Mouse (Mus musculus) heart, embryonic 14.5 days (tissue): Measurements from ENCODE around the gene Ints13. TPM values are rescaled to one million over a fixed set of nuclear protein-coding genes. Genes with fewer than 3 reads are reported as not detected.

Experiments used
- ATAC-seq: fragments of 200-750 bp; cut with Nextera tagmentation; 2 replicates; pipeline ENCODE4 v1.8.0; 2017; ENCODE audit warnings: low read depth, moderate TSS enrichment; ENCODE audit not compliant: insufficient number of reproducible peaks, insufficient read depth, low FRiP score
- H3K27ac ChIP-seq, 2 experiments: fragments of 200-500 bp in 1 of 2; fragments of 300-500 bp in 1 of 2; sonication (generic) in 1 of 2; replicated peaks in 1 of 2; 2 replicates each; pipeline ENCODE4 v1.5.1; 2012 to 2014; ENCODE audit warnings: low read depth in 2 of 2, low read length in 2 of 2, control low read depth in 1 of 2, mild to moderate bottlenecking in 1 of 2, mixed read lengths in 1 of 2; ENCODE audit not compliant: control insufficient read depth in 1 of 2, insufficient read depth in 1 of 2
- H3K27me3 ChIP-seq: fragments of 300-500 bp; sonication (generic); 2 replicates; pipeline ENCODE4 v1.6.1; 2014; ENCODE audit warnings: mild to moderate bottlenecking, low read length, control low read depth; ENCODE audit not compliant: control insufficient read depth, insufficient read depth
- H3K36me3 ChIP-seq: fragments of 300-500 bp; sonication (generic); 2 replicates; pipeline ENCODE4 v1.6.1; 2014; ENCODE audit warnings: mild to moderate bottlenecking, control low read depth, low read length, mixed read lengths; ENCODE audit not compliant: control insufficient read depth, insufficient read depth
- H3K4me1 ChIP-seq, 2 experiments: fragments of 200-500 bp in 1 of 2; fragments of 300-500 bp in 1 of 2; sonication (generic) in 1 of 2; 2 replicates each; pipeline ENCODE4 v1.6.1; 2012 to 2014; ENCODE audit warnings: low read length in 2 of 2, control low read depth in 1 of 2, mixed read lengths in 1 of 2; ENCODE audit not compliant: control insufficient read depth in 2 of 2, insufficient read depth in 2 of 2
- H3K4me2 ChIP-seq: fragments of 300-500 bp; sonication (generic); 2 replicates; pipeline ENCODE4 v1.6.1; 2014; ENCODE audit warnings: mild to moderate bottlenecking, low read length
- H3K4me3 ChIP-seq, 2 experiments: fragments of 200-500 bp in 1 of 2; fragments of 300-500 bp in 1 of 2; sonication (generic) in 1 of 2; 2 replicates each; pipeline ENCODE4 v1.5.1; 2012 to 2014; ENCODE audit warnings: low read length in 2 of 2, mild to moderate bottlenecking in 2 of 2, control low read depth in 1 of 2, low read depth in 1 of 2, moderate library complexity in 1 of 2; ENCODE audit not compliant: control insufficient read depth in 1 of 2, insufficient read depth in 1 of 2
- H3K9ac ChIP-seq: fragments of 300-500 bp; sonication (generic); 2 replicates; pipeline ENCODE4 v1.6.1; 2014; ENCODE audit warnings: mild to moderate bottlenecking, low read length
- H3K9me3 ChIP-seq: fragments of 300-500 bp; sonication (generic); 2 replicates; pipeline ENCODE4 v1.6.1; 2016; ENCODE audit warnings: low read length, control low read depth; ENCODE audit not compliant: control insufficient read depth
- WGBS: fragments of 180-500 bp; shearing (Covaris S2); extraction: QIAGEN DNeasy Blood & Tissue Kit; methylation state at CpG from one replicate; pipeline ENCODE4 v1.1.7; 2014; 5-methylcytosine and 5-hydroxymethylcytosine counted together
- polyA plus RNA-seq: library from polyadenylated mRNA; unstranded; fragments of >200 nt; fragmentation: Nextera tagmentation; extraction: Ambion mirVana; gene quantifications from 2 replicates; pipeline ENCODE4 v1.2.1, GENCODE M21; 2014

Ints13 gene
- polyA plus RNA-seq, 1 experiment from 2014 or later = 41.3 TPM

DNA sequence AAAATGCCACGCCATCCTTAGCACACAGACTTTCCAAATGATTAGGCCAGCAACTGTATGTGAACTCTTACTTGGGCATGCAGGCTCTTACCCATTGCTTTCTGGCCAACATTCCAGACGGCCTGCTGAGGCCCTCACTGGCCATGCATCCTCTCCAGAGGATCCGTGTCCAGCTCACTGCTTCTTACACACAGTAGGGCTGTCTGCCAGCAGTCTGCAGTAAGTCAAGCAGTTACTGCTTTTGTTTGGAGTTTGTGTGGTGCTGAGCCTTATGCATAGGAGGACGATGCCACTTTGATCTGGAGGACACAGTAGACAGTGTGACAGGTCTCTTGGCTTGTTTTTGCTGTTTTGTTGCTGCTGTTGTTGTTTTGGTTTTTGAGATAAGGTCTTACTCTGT, 39.0 kb downstream of the Ints13 start:
- Histone ChIP-seq H3K4me1 (peaks cover 9 to 25% of the 10 kb centered on the region in 2 experiments), H3K36me3 (no peaks in the 10 kb centered on the region), H3K4me3 (no peak overlapping the region), H3K27me3 (no peaks in the 10 kb centered on the region), H3K27ac (peak overlapping the region; percentile 50 to 67), H3K9ac (no peak overlapping the region), H3K4me2 (no peak overlapping the region), H3K9me3 (no peaks in the 10 kb centered on the region)
- ATAC-seq = 0 out of 2 replicates have a peak, but pooled peaks have one; percentile 41
- WGBS = 38% methylated on average over 4 of the region's 4 CpGs

DNA sequence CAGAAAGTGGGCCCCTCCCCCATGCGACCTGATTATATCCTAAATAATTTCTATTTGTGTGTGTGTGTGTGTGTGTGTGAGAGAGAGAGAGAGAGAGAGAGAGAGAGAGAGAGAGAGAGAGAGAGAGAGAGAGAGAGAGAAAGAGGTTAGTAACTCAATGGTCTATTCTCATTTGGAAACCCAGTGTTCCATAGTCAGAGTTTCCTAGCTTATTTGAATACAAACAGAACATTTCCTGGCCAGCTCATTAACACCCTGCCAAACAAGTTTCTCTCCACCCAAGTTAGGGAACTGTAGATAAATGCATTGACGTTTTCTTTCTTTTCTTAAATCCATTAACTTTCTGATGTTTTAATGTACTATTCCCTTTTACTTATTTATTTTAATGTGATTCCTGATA, 39.6 kb downstream of the Ints13 start:
- H3K27ac ChIP-seq = peak overlapping the region; percentile 50 to 87; a peak in 3 of 4 replicates
- WGBS = 42% methylated on average over 2 of the region's 2 CpGs
- no peaks in the 10 kb centered on the region for H3K27me3 ChIP-seq

DNA sequence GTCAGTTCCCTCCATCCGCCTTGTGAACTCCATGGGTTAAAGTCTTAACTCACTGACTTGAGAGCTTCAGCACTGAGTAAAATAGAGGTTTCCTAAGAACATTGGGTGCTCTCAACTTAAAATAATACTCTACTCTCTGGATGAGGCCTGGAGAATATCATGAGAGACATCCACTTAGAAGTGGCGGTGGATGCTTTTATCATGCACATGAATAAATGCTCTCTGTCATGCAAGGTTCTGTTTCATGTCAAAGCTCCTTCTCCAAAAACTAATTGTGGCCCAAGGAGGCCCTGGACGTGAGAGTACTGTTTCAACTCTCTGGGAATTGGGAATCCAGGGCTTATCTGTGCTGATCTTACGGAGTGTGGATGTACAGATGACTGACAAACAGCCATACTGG, 40.5 kb downstream of the Ints13 start:
- Histone ChIP-seq H3K9me3 (no peaks in the 10 kb centered on the region), H3K36me3 (no peaks in the 10 kb centered on the region), H3K27ac (peak overlapping the region; percentile 50 to 87), H3K4me3 (no peak overlapping the region), H3K27me3 (no peaks in the 10 kb centered on the region), H3K4me1 (peaks cover 9 to 17% of the 10 kb centered on the region in 2 experiments), H3K9ac (no peak overlapping the region), H3K4me2 (no peak overlapping the region)
- no peak for ATAC-seq
- WGBS = 43% methylated on average over 4 of the region's 4 CpGs

More for the DNA sequence above, 39.6 kb downstream of the Ints13 start:
- H3K4me1 ChIP-seq = peaks cover 9 to 19% of the 10 kb centered on the region in 2 experiments
- no peak overlapping the region for H3K9ac ChIP-seq
- no peaks in the 10 kb centered on the region for H3K9me3 ChIP-seq
- H3K36me3 ChIP-seq = no peaks in the 10 kb centered on the region
- ATAC-seq = no peak
- H3K4me2 ChIP-seq = no peak overlapping the region
- no peak overlapping the region for H3K4me3 ChIP-seq

DNA sequence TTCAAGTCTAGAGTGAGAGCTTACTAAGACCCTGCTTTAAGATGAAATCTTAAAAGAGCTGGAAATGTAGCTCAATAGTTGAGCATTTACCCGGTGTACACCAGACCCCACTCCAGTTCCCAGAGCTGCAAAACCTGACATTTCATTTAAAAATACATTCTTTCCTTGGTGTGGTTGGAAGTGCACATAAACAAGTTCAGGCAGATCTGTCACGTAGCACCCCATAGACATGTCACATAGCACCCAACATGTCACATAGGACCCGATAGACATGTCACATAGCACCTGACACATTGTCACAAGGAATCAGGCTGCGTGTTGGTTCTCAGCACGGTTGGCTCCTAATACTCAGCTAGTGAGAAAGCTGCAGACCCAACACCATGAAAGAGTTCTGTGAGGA, 42.1 kb downstream of the Ints13 start:
- H3K27me3 ChIP-seq = no peaks in the 10 kb centered on the region

DNA sequence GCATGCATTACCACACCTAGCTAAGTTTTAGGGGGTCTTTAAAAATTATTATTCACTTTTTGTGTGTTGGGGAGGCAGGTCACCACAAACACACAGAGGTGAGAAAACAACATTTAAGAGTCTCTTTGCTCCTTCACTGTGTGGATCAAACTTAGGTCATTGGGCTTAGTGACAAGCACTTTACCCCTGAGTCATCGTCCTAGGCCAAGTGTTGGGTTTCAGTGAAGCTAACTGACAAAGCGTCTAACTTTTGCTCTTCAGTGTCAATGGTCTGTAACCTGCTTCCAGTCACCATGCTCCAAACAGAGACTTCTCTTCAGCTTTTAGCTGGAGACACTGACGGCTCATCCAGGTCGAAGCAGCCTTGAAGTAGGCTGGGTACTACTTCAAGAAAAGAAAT, 44.5 kb downstream of the Ints13 start:
- no peak overlapping the region for H3K9ac ChIP-seq
- WGBS = 82% methylated on average over 4 of the region's 4 CpGs
- peaks cover 12 to 17% of the 10 kb centered on the region in 2 experiments for H3K4me1 ChIP-seq
- H3K4me2 ChIP-seq = no peak overlapping the region
- H3K9me3 ChIP-seq = no peaks in the 10 kb centered on the region
- no peaks in the 10 kb centered on the region for H3K27me3 ChIP-seq
- no peaks in the 10 kb centered on the region for H3K36me3 ChIP-seq
- ATAC-seq = no peak
- H3K4me3 ChIP-seq = no peak overlapping the region
- no peak overlapping the region for H3K27ac ChIP-seq

More for the DNA sequence above, 42.1 kb downstream of the Ints13 start:
- H3K36me3 ChIP-seq = no peaks in the 10 kb centered on the region
- H3K9me3 ChIP-seq = no peaks in the 10 kb centered on the region
- peaks cover 11 to 17% of the 10 kb centered on the region in 2 experiments for H3K4me1 ChIP-seq
- no peak overlapping the region for H3K4me3 ChIP-seq
- no peak for ATAC-seq
- no peak overlapping the region for H3K27ac ChIP-seq
- no peak overlapping the region for H3K4me2 ChIP-seq
- no peak overlapping the region for H3K9ac ChIP-seq
- WGBS = 75% methylated on average over 5 of the region's 5 CpGs

DNA sequence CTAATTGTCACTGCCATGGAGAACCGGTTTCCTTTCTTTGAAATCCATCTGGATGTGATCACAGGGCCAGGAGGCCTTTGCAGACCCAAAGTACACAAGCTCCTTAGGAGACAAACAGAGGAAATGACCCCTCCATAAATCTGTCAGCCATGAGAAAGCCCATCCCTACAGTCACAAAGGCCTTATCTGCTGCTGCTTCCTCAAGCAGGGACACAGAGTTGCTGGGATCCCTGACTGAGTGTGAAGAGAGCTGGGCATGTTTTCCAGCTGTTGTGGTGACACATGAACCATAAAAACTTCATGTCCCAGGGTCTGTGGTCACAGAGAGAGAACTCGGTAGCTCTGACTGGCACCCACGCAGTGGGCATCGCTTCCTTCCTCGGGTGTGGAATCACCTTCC, 46.9 kb downstream of the Ints13 start:
- peak; percentile 77 for ATAC-seq
- H3K4me2 ChIP-seq = no peak overlapping the region
- H3K9ac ChIP-seq = no peak overlapping the region
- no peak overlapping the region for H3K4me3 ChIP-seq
- H3K27me3 ChIP-seq = no peaks in the 10 kb centered on the region
- peak overlapping the region; percentile 79 to 85 for H3K27ac ChIP-seq
- peaks cover 9 to 12% of the 10 kb centered on the region in 2 experiments; a peak in 3 of 4 replicates for H3K4me1 ChIP-seq
- no peaks in the 10 kb centered on the region for H3K9me3 ChIP-seq
- WGBS = 53% methylated on average over 5 of the region's 5 CpGs
- no peaks in the 10 kb centered on the region for H3K36me3 ChIP-seq

DNA sequence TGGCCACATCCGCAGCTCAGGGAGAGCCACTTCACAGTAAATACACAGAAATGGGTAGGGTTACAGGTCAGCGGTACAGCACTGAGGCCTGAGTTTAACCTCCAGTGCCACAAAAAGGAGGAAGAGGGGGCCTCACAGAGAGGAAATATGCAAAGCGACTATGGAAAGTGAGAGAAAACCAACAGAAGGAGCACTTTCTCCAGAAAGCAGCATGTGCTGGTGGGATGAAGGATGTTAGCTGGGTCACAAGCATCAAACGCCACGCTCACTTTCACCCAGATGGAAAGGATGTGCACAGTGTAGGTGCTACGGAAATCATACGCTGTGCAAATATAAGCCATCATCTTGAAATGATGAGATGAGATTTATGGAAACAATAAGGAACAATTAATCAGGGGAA, 47.3 kb downstream of the Ints13 start:
- ATAC-seq = peak; percentile 42; the same call in 1 of the 2 replicates
- no peak overlapping the region for H3K9ac ChIP-seq
- H3K36me3 ChIP-seq = no peaks in the 10 kb centered on the region
- H3K9me3 ChIP-seq = no peaks in the 10 kb centered on the region
- no peak overlapping the region for H3K4me3 ChIP-seq
- 67% methylated on average over 7 of the region's 7 CpGs for WGBS
- peak overlapping the region; percentile 79 to 82 for H3K27ac ChIP-seq
- peaks cover 9 to 12% of the 10 kb centered on the region in 2 experiments; a peak in 3 of 4 replicates for H3K4me1 ChIP-seq
- H3K27me3 ChIP-seq = no peaks in the 10 kb centered on the region
- no peak overlapping the region for H3K4me2 ChIP-seq

DNA sequence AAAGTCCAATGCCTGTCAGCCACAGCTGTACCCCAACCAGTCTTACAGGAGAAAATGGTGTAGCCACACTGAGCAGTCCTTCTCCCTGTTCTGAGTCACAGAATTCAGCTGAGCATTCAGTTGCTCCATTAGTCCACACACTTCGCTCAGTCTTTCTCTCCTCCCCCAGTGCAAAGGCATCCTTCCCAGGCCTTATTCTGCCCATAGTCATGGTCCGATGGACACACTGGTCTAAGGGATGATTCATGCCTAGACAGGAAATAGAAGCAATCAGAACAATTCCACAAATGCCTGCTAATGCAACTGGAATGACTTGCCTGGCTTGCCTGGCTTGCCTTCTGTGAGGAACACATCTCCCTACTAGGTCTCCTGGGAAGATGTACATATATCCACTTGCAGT, 50.1 kb downstream of the Ints13 start:
- Histone ChIP-seq H3K4me2 (no peak overlapping the region), H3K9ac (no peak overlapping the region), H3K4me1 (peaks cover 9 to 12% of the 10 kb centered on the region in 2 experiments; a peak in 3 of 4 replicates), H3K27ac (no peak overlapping the region), H3K36me3 (no peaks in the 10 kb centered on the region), H3K9me3 (0 out of 2 replicates have a peak, but pooled peaks cover 6% of the 10 kb centered on the region), H3K27me3 (no peaks in the 10 kb centered on the region), H3K4me3 (no peak overlapping the region)
- ATAC-seq = no peak
- 70% methylated on average over 2 of the region's 2 CpGs for WGBS
